Comparison of ENCODE assay signal across 10 mouse cellular contexts in genomic region chr14:31454849-31455566, GRCm38 (mm10). TPM values are rescaled to one million over a fixed set of nuclear protein-coding genes. Genes with fewer than 3 reads are reported as not detected.
DNase-seq lines count a peak whose midpoint lies in the region; ATAC-seq and TF ChIP-seq lines count a peak whose summit lies in the region.
"Had no signal": no experiment of that assay in that cellular context is flagged by ENCODE, and none has a peak within 500 bp of the region (broad histone marks: within the 10 kb centered on the region; RNA-seq: fewer than 3 reads in every experiment).

No protein-coding gene starts in this region.

- H3K9ac ChIP-seq in heart, adult 2 months (ENCODE audit: low read depth, low read length), result no peak overlapping the region
- H3K9ac ChIP-seq in heart, embryonic 12.5 days, result no peak overlapping the region
- H3K9ac ChIP-seq in lung, embryonic 14.5 days, result no peak overlapping the region
- H3K9ac ChIP-seq: heart, embryonic 15.5 days had no signal

- H3K4me3 ChIP-seq in heart, adult 2 months, result no peak overlapping the region
- no peak overlapping the region for H3K4me3 ChIP-seq in heart, embryonic 12.5 days
- no peak overlapping the region for H3K4me3 ChIP-seq in lung, embryonic 14.5 days (ENCODE audit: low read depth, low read length)
- H3K4me3 ChIP-seq: heart, embryonic 15.5 days had no signal

- WGBS in heart, adult 2 months, result 80% methylated on average over 8 of the region's 8 CpGs
- WGBS in heart, embryonic 12.5 days, result 80% methylated on average over 8 of the region's 8 CpGs
- 85% methylated on average over 8 of the region's 8 CpGs for WGBS in lung, embryonic 14.5 days

- peak; percentile 58 for TF ChIP-seq CTCF in heart, adult 2 months (IDR thresholded peaks at IDR 0.05)
- peak; percentile 38 for TF ChIP-seq CTCF in lung, embryonic 14.5 days (IDR thresholded peaks at IDR 0.05; ENCODE audit: low read depth)

- no peaks in the 10 kb centered on the region; the same call in 1 of the 2 replicates for H3K4me1 ChIP-seq in heart, adult 2 months (ENCODE audit: control insufficient read depth, insufficient read depth, low read length)
- H3K4me1 ChIP-seq in heart, embryonic 12.5 days (replicated peaks), result 0 out of 2 replicates have a peak, but pooled peaks cover 5% of the 10 kb centered on the region
- H3K4me1 ChIP-seq in lung, embryonic 14.5 days (ENCODE audit: insufficient read depth), result no peaks in the 10 kb centered on the region
- H3K4me1 ChIP-seq: heart, embryonic 15.5 days had no signal

- DNase-seq in heart, adult 2 months, result no peak
- DNase-seq in lung, embryonic 14.5 days, result no peak
- no peak for DNase-seq in lung, postnatal 14 days
- peak; percentile 26 for DNase-seq in ES-CJ7 (ENCODE audit: low read depth, low spot score)
- no peak for DNase-seq in frontal cortex, adult 2 months (ENCODE audit: extremely low spot score in 1 of 2, low spot score in 1 of 2)
- no peak for DNase-seq in yolk sac, embryonic 10.5 days (ENCODE audit: low spot score)

- H3K79me2 ChIP-seq in heart, adult 2 months (replicated peaks; ENCODE audit: control insufficient read depth, insufficient read depth, low read length), result no peaks in the 10 kb centered on the region

- no peak for TF ChIP-seq POLR2A in heart, adult 2 months (IDR thresholded peaks at IDR 0.05; ENCODE audit: insufficient read depth, low read depth, low read length)

- H3K36me3 ChIP-seq in heart, adult 2 months (ENCODE audit: control insufficient read depth, insufficient read depth, low read length), result no peaks in the 10 kb centered on the region
- H3K36me3 ChIP-seq in heart, embryonic 12.5 days, result no peaks in the 10 kb centered on the region
- no peaks in the 10 kb centered on the region for H3K36me3 ChIP-seq in lung, embryonic 14.5 days (ENCODE audit: insufficient read depth)
- H3K36me3 ChIP-seq: heart, embryonic 15.5 days had no signal

- H3K27ac ChIP-seq in heart, adult 2 months, result no peak overlapping the region
- no peak overlapping the region for H3K27ac ChIP-seq in heart, embryonic 12.5 days (ENCODE audit: poor library complexity, severe bottlenecking)
- H3K27ac ChIP-seq in lung, embryonic 14.5 days (ENCODE audit: low read depth), result no peak overlapping the region
- H3K27ac ChIP-seq: heart, embryonic 15.5 days had no signal

- H3K9me3 ChIP-seq in heart, embryonic 12.5 days (replicated peaks), result no peaks in the 10 kb centered on the region
- H3K9me3 ChIP-seq in lung, embryonic 14.5 days (ENCODE audit: low read depth, low read length), result no peaks in the 10 kb centered on the region
- H3K9me3 ChIP-seq: heart, embryonic 15.5 days had no signal

- intact Hi-C loops in heart, adult 2 months (cut with DNase I), result no loop called here

- no peak for ATAC-seq in heart, embryonic 12.5 days (ENCODE audit: insufficient number of reproducible peaks, low FRiP score)
- no peak for ATAC-seq in lung, embryonic 14.5 days (ENCODE audit: insufficient read depth)
- ATAC-seq in erythroblast, adult 5-6 weeks (replicated peaks; ENCODE audit: low FRiP score, poor library complexity, severe bottlenecking), result 0 out of 2 replicates have a peak, but pooled peaks have one; percentile 45
- ATAC-seq: hindbrain, embryonic 16.5 days had no signal

- H3K27me3 ChIP-seq in heart, adult 2 months (ENCODE audit: control insufficient read depth, insufficient read depth, low read length), result no peaks in the 10 kb centered on the region
- no peaks in the 10 kb centered on the region for H3K27me3 ChIP-seq in heart, embryonic 12.5 days (replicated peaks)
- no peaks in the 10 kb centered on the region for H3K27me3 ChIP-seq in lung, embryonic 14.5 days (ENCODE audit: insufficient read depth, low read length)
- H3K27me3 ChIP-seq: heart, embryonic 15.5 days had no signal

- no peak overlapping the region for H3K4me2 ChIP-seq in heart, embryonic 12.5 days
- no peak overlapping the region for H3K4me2 ChIP-seq in lung, embryonic 14.5 days
- H3K4me2 ChIP-seq: heart, embryonic 15.5 days had no signal

- TF ChIP-seq EP300 in heart, adult 2 months (IDR thresholded peaks at IDR 0.05; ENCODE audit: insufficient read depth, low read depth, low read length), result no peak

RNA-seq across cellular contexts. Expression of gene Sh3bp5, which starts 19.1 kb away (rescaled TPM):
- 10 to 100 TPM; 51.0 to 58.3 TPM for total RNA-seq in heart, adult 2 months (2021)
- polyA plus RNA-seq in heart, adult 2 months (2012; rRNA removed), result 27.0 and 37.1 TPM in 2 replicates
- polyA plus RNA-seq in heart, embryonic 12.5 days (2016; fragmentation: Nextera tagmentation; extraction: Ambion mirVana), result 29.9 and 30.2 TPM in 2 replicates
- polyA plus RNA-seq in lung, embryonic 14.5 days (2014; fragmentation: Nextera tagmentation; extraction: Ambion mirVana), result 12.8 and 14.8 TPM in 2 replicates
- total RNA-seq in erythroblast, adult 5-6 weeks (2015; ENCODE audit: low replicate concordance), result 8.5 and 15.3 TPM in 2 replicates
- 8.1 and 11.1 TPM in 2 replicates for total RNA-seq in erythroblast, adult 5-6 weeks (2017; ENCODE audit: low replicate concordance)
- polyA plus RNA-seq in frontal cortex, adult 2 months (2012; rRNA removed), result 38.4 and 44.0 TPM in 2 replicates

RNA-seq across cellular contexts. Expression of gene Eaf1, which starts 39.2 kb away (rescaled TPM):
- total RNA-seq in heart, adult 2 months (2021), result 10 to 100 TPM; 10.8 to 14.6 TPM
- polyA plus RNA-seq in heart, adult 2 months (2012; rRNA removed), result 11.2 and 12.2 TPM in 2 replicates
- 20.1 and 20.9 TPM in 2 replicates for polyA plus RNA-seq in heart, embryonic 12.5 days (2016; fragmentation: Nextera tagmentation; extraction: Ambion mirVana)
- 27.1 and 27.5 TPM in 2 replicates for polyA plus RNA-seq in lung, embryonic 14.5 days (2014; fragmentation: Nextera tagmentation; extraction: Ambion mirVana)
- 10.4 and 13.0 TPM in 2 replicates for total RNA-seq in erythroblast, adult 5-6 weeks (2015; ENCODE audit: low replicate concordance)
- total RNA-seq in erythroblast, adult 5-6 weeks (2017; ENCODE audit: low replicate concordance), result 8.2 and 12.0 TPM in 2 replicates
- polyA plus RNA-seq in frontal cortex, adult 2 months (2012; rRNA removed), result 12.6 and 13.7 TPM in 2 replicates

RNA-seq across cellular contexts. Expression of gene Mettl6, which starts 39.8 kb away (rescaled TPM):
- 1 to 10 TPM; 9.5 to 9.9 TPM for total RNA-seq in heart, adult 2 months (2021)
- 4.2 and 7.2 TPM in 2 replicates for polyA plus RNA-seq in heart, adult 2 months (2012; rRNA removed)
- polyA plus RNA-seq in heart, embryonic 12.5 days (2016; fragmentation: Nextera tagmentation; extraction: Ambion mirVana), result 46.4 and 49.7 TPM in 2 replicates
- polyA plus RNA-seq in lung, embryonic 14.5 days (2014; fragmentation: Nextera tagmentation; extraction: Ambion mirVana), result 52.9 and 57.3 TPM in 2 replicates
- total RNA-seq in erythroblast, adult 5-6 weeks (2015; ENCODE audit: low replicate concordance), result 10.2 and 13.8 TPM in 2 replicates
- total RNA-seq in erythroblast, adult 5-6 weeks (2017; ENCODE audit: low replicate concordance), result 24.1 and 33.0 TPM in 2 replicates
- polyA plus RNA-seq in frontal cortex, adult 2 months (2012; rRNA removed), result 19.6 and 20.3 TPM in 2 replicates
